Mouse (Mus musculus) cerebellum, adult 8-10 months (tissue): ENCODE results near the gene Arhgef6.
A peak's percentile ranks its signal among the peaks of the same experiment; 100 is the strongest.

Experiments
- DNase-seq: peaks from one replicate; pipeline ENCODE4 v3.0.0; 2022

Arhgef6 gene

DNA sequence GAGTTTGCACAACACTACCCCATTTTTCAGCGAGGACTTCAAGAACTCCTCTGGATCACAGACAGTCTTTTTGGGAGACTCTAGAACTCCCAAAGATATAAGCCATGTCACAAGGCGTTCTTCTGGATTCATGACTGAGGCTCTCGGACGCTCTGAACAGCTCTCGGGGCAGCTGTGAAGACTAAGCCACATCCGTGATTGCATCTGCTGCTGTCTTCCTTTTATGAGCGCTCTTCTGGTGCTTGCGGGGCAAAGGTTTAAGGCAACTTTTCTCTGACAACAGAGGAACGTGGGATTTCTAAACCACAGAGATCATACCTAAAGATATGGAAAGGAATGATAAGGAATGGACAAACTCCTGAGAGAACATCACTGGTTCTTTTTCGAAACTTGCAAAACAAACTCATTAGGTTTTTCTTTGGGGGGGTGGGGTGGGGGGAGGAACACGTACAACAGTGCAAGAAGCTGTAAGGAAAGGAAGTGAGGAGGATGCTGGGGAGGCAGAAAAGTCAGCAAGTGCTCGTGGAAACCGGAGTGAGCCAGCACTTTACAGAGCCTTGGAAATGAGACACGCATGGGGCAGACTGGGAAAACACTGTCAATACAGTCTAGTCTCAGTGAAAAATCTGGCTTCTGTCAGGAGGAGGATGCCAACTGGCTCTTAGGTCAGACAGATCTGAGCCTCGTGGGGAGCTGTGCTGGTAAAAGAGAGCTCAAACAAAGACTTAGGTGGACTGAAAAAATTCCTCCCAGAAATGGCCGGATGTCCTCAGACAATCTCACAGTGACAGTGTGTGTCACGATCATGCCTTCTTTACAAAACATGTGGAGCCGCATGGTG, at the start of gene Arhgef6:
TSS of gene Arhgef6 (minus strand) at position 359 of the 841 bp plus-strand sequence.
- DNase-seq: no peak

DNA sequence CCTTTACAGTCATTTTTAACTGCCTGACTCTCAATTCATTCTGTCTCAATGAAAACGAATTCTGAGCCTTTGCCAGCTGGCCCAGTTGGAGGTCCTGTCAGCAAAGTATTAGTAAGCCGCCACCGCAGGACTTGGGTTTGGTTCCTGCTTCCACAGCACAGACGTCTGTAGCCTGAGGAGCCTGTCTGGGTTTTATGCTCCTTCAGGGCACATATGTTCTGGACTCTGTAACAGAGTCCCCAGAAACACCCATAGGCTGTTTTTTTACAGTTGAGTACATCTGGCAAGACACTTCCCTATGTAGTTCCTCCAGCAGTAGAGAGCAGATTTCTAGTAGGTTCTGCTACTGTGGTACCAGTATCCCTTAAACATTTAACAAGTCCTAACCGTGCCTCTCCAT, 42.4 kb upstream of the Arhgef6 start:
- DNase-seq: no peak

DNA sequence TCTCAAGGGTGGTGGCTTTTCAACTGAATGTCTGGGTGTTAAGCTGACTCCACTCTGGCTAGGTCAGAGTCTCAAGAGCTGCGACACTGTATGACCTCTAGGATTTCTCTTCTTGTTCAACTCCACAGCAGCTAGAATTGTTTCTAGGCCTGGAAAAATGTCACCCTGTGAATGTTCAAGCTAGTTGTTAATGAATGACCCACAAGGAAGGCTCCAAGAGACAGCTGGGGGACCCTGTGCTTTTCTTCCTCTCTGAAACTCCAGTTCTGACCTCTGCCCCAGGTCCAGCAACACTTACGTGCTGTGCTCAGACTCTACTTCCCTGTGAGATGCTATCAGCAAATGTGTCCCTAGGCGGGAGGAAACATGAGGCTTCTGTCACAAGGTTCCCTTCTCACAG, 40.0 kb upstream of the Arhgef6 start:
- no peak for DNase-seq

DNA sequence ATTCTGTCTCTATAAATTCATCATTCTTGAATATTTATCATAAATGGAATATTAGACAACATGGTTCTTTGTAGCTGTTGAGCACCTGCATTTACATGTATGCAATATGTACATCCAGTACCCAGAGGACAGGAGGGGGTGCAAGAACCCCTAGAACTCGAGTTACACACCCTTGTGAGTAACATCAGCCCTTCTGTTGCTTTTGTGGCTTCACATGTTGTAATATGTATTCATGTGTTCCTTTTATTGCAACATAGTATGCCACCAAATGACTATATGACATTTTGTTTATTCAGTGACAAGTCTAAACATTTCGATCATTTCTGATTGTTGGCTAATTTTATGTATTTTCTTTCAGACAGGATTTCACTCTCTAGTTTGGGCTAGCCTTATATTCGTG, 38.6 kb upstream of the Arhgef6 start:
- DNase-seq: no peak

DNA sequence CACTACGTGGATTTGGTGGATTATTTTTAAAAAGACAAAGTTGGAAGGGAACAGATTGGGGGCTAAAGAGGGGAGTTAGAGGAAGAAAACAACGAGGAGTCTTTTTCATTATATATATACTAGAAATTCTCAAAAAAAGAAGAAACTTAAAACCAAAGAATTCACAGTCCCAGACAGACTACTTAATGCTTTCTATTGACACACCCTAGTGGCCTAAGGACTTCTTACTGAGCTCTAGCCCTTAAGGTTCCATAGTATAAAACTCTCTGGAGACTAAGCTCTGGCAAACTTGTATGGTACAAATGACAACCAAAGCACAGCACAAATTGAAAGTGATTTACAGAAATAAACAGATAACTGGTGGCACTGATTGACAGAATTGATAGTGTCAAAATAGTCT, 35.5 kb upstream of the Arhgef6 start:
- no peak for DNase-seq

DNA sequence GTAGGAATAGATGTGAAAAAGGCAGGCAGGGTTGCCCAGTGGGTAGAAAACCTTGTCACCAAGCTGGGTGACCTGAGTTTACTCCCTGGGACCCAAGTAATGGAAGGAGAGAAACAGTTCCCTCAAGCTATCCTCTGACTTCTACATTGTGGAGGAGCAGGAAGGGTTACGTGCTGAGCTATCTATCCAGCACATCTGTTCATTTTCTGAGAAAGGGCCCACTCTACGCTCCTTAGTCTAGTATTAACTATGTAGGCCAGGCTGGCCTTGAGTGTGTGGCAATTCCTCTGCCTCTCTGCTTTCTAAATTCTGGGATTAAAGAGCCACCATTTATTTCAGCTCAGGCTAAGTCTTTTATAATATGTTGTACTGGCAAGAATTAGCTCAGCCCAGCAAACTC, 35.0 kb upstream of the Arhgef6 start:
- no peak for DNase-seq

DNA sequence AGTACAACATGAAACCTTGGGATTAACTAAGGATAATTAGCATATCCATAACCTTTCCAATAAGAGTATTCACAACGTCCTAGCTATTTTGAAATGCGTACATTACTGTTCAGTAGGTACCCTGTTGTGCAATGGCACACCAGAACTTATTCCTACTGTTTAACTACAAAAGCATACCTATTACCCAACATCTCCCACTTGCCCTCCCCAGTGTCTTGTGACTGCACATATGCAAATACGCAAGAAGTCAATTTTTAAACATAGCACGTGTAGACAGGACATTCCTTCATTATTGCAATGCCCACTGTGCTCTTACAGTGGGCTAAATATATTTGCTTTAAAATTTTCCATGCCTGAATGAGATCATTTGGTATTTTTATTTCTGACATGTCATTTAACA, 34.4 kb upstream of the Arhgef6 start:
- no peak for DNase-seq

DNA sequence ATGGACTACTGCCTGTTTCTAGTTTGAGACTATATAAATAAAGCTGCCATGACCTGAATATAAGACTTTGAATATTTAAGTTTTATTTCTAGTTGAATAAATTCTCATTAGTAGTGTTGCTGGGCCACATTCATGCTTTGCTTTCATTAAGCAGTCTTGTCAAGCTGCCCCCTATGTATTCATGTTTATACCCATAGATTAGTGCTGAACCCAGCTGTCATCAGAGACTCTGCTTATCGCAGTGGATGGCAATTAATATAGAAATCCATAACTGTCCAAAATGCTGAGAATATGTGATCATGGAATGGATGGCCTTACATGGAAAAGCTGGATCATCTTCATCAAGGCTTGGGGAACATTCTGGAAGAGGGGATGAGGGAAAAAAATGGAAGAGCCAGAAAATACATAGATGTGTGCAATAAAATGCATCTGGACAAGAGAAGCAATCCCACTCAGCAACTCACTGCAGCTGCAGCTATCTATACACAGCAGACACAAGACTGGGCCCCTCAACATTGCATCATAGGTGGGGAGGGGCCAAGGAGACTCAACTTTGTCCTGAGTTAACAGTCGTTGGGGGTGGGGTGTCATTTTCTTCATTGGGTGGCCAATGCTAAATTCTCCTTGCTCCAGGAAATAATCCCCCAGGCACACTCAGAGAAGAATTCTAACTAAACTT, 26.5 kb upstream of the Arhgef6 start:
- DNase-seq: no peak

DNA sequence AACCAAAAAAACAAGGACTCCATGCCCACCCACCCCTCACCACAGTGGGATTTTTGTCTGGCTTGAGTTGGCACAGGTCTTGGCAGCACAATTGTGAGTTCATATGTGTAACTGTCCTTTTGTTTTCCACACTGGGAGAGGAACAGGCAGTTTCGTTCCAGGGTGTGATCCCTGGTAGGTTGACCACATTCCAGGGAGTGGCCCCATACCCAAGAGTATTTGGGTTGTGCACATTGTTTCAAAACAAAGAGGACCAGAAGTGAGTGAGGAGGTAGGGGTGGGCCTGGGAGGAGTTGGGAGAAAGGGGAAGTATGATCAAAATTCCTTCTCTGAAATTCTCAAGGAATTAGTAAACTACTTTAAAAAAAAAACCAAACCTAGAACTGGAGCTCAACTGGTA, 20.8 kb upstream of the Arhgef6 start:
- no peak for DNase-seq

DNA sequence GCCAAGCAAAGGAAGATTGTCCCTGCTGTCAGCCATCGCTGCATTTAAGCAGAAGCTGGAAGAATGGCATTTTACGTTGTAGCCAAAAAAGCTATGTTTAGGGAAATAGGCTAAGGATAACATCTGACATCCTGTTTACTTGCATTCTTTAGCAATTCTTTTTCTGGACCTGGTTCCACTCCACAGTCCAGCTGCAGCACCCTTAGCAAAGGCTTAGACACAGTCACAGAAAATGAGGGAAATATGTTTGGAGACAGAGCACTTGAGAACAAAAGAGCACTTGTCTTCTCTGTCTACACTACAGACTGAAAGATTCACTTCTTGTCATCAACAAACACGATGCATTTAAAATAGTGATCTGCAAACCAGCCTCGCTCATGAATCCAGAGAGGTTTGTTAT, 691 bp upstream of the Arhgef6 start:
- DNase-seq: no peak

DNA sequence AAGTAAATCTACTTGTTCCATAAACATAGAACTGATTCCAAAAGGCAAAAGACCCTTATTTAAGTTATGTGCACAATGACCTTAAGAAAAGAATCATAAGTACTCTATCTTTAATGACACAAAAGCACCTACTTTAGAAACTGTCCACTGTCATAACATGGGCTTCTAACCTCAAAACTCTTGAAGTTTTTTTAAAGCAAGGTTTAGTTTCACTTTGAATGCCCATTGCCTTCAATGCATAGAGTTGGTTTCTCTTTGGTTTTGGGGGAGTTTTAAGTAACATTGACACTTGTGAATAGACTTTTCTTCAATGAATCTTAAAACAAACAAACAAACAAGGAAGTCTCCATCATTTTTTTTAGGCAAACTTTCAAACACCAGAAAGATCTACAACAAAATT, 947 bp downstream of the Arhgef6 start:
- no peak for DNase-seq

DNA sequence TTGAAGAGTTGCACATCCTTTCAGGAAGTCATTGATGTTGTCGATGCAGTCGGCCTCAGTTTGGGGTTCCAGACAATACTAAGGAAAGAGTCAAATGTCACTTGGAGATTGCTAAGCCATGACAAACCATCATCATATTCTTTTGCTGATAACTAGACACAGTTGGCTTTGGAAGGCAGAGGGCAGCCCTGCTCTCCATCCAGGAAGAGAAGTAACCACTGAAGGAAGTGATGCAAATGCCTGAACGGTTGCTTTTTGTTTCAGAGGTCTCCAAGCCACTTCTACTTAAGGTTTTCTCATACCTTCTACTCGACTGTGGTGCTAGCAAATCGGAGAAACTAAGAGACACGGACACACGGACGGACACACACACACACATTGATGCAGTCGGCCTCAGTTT, 1.6 kb downstream of the Arhgef6 start:
- DNase-seq: no peak

DNA sequence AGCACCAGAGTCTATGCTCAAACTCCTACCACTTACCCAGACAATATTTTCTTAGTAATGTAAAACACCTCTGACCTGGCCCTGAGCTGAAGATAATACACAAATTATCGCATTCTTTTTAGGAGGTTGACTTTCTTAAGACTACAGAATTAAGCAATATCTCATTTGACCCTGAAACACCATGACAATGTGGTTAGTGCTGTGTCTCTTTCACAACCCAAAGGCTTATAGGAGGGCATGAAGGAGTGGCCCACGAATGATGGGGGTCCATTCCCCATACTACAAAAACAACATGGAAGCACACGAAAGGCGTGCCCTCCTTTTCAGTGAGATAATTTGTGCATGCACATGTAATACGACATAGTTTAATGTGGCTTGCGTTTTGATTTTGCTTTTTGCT, 3.2 kb downstream of the Arhgef6 start:
- DNase-seq: no peak

DNA sequence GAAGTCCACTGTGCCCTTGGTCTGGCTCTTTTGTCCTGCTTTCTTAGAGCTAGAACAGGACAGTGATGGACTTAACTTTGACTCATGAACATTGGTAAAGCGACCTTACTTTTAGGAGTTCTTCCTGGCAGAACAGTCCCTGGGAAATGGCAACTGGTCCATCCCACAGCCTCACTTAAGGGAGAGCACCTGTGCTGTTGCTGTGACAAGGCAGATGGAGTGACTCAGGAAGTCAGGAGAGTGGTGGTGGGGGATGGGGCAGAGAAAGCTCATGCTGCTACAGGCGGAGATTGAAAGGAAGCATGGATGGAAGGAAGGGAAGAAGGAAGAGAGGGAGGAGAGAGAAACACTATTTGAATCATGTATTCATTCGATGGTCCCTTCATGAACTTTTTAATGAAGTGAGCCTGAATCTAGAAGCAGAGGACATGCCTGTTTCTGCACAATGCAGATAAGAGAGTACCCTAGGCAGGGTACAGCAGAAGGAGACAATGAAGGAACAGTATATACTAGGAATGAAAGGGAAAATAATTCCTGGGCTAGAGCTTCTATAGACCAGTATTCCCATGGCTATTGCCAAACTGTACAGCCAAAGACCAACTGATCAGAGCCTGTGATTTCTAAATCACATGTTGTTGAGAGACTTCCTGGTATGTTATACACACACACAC, 10.7 kb downstream of the Arhgef6 start:
- no peak for DNase-seq

DNA sequence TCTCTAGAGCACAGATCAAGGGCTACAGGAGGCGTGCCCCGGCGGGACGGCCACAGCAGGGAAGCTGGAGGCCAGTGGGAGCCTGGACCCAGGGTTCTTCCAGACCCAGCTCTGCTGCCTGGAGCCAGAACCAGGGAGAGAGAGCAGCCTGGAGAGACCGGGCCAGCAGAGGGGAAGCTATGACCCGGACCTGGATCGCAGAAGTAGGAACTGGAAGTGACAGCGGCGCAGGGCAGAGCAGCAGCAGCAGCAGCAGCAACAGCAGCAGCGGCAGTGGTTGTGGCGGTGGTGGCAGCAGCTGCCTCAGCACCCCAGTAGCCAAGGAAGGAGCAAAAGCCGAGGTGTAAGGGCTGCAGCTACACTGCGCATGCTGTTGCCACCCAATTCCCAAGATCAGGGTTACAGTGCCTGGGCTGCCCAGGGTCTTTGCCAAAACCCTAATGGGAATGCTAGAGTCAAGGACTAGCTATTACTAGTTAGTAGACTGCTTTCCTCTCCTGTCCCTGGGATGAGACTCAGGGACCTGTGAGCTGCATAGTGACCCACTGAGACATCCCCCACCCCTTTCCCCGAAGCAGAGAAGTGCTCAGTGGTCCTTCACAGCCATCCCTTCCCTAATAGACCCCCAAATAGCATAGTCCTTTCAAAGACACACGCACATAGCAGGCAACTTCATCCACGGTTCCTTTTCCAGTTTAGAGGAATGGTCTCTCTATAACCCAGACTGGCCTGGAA, 11.9 kb downstream of the Arhgef6 start:
- DNase-seq: peak; percentile 4

DNA sequence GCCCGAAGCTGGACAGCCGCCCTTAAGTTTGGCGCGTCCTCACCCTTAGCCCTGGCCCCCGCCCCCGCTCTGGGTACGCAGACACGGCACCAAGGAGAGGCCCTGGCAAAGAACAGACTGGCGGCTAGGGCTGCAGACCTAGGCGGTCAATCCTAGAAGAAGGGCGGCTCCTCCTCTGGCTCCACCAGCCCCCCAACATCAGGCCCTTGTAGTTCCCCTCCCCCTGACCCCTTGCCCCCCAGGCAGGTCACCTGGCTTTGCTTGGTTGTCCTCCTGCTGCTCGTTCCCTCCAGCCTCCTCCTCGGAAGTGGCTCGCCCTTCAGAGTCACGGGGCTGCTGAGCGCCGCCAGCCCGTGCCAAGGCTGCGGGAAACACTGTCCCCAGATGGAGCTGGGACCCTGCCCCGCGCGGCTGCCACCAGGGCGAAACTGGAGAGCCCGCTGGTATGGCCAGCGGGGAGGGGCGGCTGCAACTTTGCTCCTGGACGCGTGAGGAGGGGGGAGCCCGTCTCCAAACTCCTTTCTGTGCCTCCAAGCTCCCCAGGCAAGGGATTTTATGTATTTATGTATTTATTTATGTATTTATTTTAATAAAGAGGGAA, 12.6 kb downstream of the Arhgef6 start:
- peak; percentile 7 for DNase-seq

DNA sequence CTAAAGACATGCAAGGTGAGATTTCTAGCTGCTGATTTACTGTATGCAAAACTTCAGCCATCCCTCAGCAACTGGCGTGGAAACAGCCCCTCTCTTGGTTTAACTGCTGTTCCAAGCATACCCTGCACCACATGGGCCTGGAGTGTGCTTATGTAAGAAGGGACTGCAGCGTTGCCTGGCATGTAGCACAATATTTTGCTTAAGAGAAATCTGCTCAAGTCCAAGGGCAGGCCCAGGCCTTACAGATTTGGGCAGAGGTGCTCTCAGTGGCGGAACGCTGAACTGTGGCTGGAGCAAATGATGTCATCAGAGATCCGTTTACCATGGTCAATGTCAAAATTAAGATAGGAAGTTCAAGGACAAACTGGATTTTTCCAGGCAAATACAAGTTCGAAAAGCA, 13.6 kb downstream of the Arhgef6 start:
- no peak for DNase-seq

DNA sequence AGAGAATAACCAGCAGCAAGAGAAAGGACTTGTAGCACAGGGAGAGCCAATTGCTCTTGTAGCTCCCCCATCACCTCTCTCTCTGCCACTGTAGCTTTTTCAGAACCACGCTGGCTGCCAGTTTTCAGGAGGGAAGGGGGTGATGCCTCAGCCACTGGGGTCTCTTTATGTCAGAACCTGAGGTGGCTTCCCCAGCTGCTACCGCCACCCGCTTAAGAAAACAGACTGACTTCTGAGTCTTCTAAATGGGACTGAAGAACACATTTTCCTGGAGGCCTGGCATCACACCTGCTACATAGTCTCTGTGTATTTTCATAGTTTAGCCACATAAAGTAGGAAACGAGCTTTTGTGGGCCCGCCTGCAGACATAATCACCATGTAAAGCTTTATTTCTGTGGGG, 26.5 kb downstream of the Arhgef6 start:
- DNase-seq: no peak

DNA sequence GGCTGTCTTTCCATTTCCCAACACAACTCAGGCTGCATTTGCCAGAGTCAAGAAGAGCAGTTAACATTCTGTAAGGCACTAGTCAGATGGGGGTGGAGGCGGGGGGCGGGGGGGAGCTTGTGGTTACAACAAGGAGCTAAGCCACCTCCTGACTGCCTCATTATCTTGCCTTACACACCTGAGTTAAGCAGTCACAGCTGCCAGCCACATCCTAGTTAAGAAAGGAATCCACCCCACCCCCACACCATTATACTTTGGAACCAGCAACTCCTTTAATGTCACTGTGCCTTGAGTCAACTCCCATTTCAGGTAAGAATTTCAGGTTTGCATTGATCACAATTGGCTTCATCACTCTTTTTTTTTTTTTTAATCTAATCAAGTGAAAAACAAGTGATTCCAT, 28.5 kb downstream of the Arhgef6 start:
- DNase-seq: no peak

DNA sequence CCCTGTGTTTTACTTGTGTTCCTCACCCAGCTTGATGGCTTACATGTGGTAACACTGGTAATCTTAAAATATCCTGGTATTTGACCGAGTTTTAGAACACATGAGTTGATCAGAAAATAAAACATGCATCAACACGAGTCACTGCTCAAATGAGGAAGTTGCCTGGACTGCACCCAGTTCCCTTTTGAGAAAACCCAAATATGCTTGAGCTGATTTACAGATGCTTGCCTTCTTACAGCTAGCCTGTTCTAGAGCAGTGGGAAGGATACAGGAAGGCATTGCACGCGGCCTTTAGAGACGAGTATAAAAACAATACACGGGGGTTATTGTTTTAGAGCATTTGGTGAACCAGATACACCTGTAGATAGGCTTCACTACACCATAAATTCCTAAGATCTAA, 31.8 kb downstream of the Arhgef6 start:
- no peak for DNase-seq

DNA sequence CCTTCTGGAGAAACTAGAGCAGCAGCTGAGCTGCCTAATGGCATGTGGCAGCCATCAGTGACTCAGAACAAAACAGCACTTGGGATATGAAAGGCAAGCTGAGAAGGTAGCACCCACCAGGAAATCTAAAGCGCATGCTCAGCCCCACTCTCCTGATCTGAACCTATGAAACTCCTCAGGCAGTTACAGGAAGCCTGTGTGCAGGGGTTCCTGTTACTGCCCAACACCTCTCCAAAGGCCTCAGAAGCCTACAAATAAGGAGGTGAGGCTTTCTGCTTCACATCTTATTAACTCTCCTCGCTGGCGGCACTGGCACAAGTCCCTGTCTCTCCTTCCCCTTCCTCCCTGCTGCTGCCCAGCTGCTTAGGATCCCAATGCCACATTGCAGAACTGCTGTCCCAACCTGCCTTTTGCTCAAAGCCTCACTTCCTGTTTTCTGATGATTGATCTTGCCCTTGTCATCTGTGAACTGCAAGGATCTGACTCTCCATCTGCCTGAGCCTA, 33.7 kb downstream of the Arhgef6 start:
- DNase-seq: no peak

DNA sequence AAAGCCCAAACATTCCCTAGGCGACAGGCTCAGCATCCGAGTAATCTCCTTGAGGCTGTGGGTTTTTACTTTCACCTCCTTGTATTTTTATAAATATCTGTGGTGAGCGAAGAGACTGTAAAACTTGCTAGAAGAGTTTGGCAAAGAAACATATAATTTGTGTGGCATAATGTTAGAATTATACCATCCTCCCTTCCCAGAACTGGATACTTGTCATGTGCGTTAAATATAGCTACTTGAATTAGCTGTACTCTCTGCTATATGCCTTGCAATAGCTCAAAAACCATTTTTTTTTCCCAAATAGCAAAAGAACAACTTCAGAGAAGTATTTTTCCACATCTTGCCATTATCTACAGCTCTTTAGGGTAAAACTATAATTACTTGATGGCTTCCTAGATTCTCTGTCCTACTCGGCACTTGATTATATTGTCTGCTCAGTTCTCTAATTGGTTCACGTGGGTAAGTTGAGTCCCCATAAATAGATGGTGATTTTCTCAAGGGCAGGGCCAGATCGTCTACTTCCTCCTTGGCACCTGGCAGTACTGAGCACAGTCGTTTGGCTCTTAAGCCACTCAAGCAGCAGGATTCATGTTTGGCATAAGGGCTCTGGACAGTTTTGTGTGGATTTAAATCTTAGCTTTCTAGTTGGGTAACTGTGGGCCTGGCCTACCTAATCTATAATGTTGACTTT, 35.2 kb downstream of the Arhgef6 start:
- DNase-seq: no peak
